Mouse (Mus musculus) olfactory bulb, adult 2 months (tissue): Measurements from ENCODE around the gene Zfp42. TPM values are rescaled to one million over a fixed set of nuclear protein-coding genes. Genes with fewer than 3 reads are reported as not detected.
"Not testable (repeated sequence)": the region's sequence is repeated elsewhere in the genome, so short reads cannot be mapped to it uniquely, and the experiment has no call there.

Experiments
- H3K27ac ChIP-seq: fragments of 200-500 bp; 2 replicates; pipeline ENCODE4 v1.5.1; 2012; ENCODE audit warnings: low read depth, low read length; ENCODE audit not compliant: insufficient read depth
- H3K4me1 ChIP-seq: fragments of 200-500 bp; 2 replicates; pipeline ENCODE4 v1.6.1; 2012; ENCODE audit warnings: low read length; ENCODE audit not compliant: control insufficient read depth, insufficient read depth
- H3K4me3 ChIP-seq: fragments of 200-500 bp; 2 replicates; pipeline ENCODE4 v1.5.1; 2012; ENCODE audit warnings: mild to moderate bottlenecking, low read depth, low read length, moderate library complexity; ENCODE audit not compliant: insufficient read depth
- CTCF ChIP-seq: fragments of 200-500 bp; IDR thresholded peaks from 2 replicates; pipeline ENCODE4 v1.5.1; 2012; ENCODE audit warnings: low read depth, mild to moderate bottlenecking, low read length, moderate library complexity; ENCODE audit not compliant: insufficient read depth
- POLR2A ChIP-seq: fragments of 200-500 bp; IDR thresholded peaks from 2 replicates; pipeline ENCODE4 v1.6.1; 2012; ENCODE audit warnings: mild to moderate bottlenecking, low read depth, low read length, moderate library complexity; ENCODE audit not compliant: insufficient read depth
- WGBS: fragments of 180-500 bp; shearing (Covaris S2); methylation state at CpG from one replicate; pipeline ENCODE4 v1.1.7; 2018; 5-methylcytosine and 5-hydroxymethylcytosine counted together
- polyA plus RNA-seq: library from polyadenylated mRNA; stranded (reverse); fragments of >200 nt; gene quantifications from 2 replicates; pipeline ENCODE4 v1.2.4, GENCODE M21; 2012; ENCODE audit warnings: low replicate concordance; ENCODE audit not compliant: missing spikeins, insufficient read depth, insufficient read length

Zfp42 gene
- not detected in 2 replicates for polyA plus RNA-seq

DNA sequence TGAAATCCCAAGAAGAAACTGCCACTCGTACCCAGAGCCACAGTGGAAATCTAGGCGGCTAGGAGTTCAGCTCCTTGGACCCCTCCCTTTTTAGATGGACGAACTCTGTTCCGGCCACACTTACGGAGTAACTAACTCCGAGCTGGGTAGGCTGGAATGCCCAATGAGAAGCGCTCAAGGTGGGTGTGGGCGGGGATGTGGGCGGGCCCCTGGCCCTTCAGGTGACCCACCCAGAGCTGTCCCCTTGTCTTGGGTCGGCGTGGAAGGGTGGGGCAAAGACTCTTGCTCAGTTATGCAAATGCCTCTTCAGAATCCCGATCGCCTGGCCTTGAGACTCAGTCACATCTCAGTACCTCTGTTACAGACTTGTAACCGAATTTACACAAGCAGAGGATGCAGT, at the start of gene Zfp42:
Gene Zfp42, minus strand, starts transcription at position 85 of the 400 bp plus-strand sequence.
- no peak within 1 kb of the TSS for H3K4me3 ChIP-seq
- no peaks in the 10 kb centered on the region for H3K4me1 ChIP-seq
- TF ChIP-seq CTCF, result no peak
- TF ChIP-seq POLR2A, result no peak
- WGBS, result 63% methylated on average over 14 of the region's 14 CpGs
- no peak within 1 kb of the TSS for H3K27ac ChIP-seq

DNA sequence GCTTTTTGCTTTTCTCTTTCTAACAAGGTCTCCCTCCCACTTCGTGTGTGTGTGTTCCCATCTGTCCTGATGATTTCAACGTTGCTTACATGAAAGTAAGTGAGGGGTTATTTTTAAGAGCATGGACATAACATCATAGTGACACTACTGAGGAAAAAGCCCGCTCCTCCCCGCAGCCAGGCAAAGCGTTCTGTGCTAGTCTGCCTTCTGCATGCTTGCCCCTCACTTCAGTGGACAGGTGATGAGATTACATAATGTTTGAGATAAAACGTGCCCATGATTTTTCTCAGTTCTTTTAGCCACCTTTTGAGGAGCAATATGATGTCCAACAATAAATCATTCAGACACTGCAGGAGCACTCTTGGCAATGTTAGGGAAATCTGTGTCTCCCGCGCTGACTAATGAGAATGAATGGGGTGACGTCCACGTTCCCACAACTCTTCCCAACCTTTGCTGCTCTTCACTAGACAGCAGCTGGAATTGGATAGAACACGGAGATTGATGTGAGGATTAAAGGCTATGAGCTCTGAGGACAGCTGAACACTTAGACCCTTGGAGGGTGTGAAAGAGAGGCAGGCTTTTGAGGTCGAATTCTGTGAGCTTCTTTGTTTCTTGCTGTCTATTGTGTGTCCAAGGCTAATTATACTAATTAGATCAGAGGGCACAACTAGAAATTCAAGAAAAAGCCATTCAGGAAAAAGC, 49.4 kb upstream of the Zfp42 start:
- no peak overlapping the region for H3K27ac ChIP-seq
- H3K4me1 ChIP-seq, result no peaks in the 10 kb centered on the region
- TF ChIP-seq CTCF, result no peak
- no peak for TF ChIP-seq POLR2A
- 44% methylated on average over 12 of the region's 12 CpGs for WGBS
- no peak overlapping the region for H3K4me3 ChIP-seq

DNA sequence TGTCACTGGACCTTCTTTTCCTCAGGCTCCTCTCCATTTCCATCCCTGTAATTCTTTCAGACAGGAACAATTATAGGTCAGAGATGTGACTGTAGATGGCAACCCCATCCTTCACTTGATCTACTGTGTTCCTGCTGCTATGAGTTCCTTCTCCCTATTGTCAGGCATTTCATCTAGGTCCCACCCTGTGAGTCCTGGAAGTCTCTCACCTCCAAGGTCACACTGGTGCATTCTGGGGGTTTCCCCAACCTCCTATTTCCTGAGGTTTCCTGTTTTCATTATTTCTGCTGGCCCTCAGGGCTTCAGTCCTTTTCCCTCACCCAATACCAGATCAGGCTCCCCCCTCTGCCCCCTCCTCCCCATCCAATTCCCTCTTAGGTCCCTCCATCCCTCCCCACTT, 45.5 kb upstream of the Zfp42 start:
- H3K4me3 ChIP-seq, H3K4me1 ChIP-seq, H3K27ac ChIP-seq: not testable (repeated sequence)

DNA sequence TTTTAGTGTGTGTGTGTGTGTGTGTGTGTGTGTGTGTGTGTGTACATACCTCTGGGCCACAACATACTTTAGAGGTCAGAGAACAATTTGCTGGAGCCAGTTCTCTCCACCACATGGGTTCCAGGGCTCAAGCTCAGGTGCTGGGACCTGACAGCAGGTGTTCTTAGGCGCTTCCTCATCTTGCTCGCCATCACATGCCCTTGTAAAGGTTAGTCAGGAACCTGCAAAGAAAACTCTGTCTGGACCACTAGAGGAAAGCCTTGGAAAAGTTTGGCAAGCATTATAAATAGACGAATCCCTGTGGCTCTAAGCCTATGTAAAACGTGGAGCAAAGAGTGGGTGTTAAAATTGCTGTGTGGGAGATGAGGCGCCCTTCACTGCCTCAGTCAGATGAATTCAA, 31.8 kb upstream of the Zfp42 start:
- 46% methylated on average over 5 of the region's 5 CpGs for WGBS
- no peak overlapping the region for H3K4me3 ChIP-seq
- peaks cover 2% of the 10 kb centered on the region; the same call in 1 of the 2 replicates for H3K4me1 ChIP-seq
- TF ChIP-seq POLR2A (no peak), CTCF (no peak)
- H3K27ac ChIP-seq, result no peak overlapping the region

DNA sequence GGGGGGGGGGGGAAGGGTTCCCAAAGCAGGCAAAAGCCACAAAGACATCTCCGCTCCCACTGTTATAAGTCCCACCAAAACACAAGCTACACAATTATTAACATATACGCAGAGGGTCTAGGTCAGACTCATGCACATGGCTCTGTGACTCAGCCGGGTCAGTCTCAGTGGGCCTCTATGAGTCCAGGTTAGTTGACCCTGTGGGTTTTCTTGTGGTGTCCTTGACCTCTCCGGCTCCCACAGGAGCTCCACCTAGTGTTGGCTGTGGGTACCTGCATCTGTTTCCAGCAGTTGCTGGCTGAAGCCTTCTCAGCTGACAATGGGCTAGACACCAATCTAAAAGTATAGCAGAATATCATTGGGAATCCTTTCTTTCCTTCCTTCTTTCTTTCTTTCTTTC, 26.7 kb upstream of the Zfp42 start:
- TF ChIP-seq POLR2A (no peak), CTCF (no peak)
- no peak overlapping the region for H3K4me3 ChIP-seq
- H3K27ac ChIP-seq, result no peak overlapping the region
- H3K4me1 ChIP-seq, result peaks cover under 1% of the 10 kb centered on the region; the same call in 1 of the 2 replicates
- 77% methylated on average over 4 of the region's 4 CpGs for WGBS

DNA sequence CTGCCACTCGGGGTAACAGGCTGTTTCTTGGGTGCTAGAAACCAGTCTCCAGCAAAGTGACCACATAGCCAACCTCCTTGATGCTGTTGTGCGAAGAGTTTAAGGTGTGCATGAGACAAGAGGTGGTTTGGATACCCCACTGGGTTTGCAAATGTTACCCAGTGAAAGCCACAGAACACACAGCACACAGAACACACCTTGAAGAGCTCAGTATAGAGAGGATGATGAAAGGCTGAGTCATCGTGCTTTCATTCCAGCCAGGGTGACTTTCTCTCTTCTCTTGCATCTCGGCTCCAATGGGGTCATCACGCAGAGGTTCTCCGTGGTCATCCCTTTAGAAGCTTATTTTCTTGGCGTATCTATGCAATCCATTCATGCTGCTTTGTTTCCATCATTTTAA, 24.9 kb upstream of the Zfp42 start:
- Histone ChIP-seq H3K27ac (no peak overlapping the region), H3K4me1 (no peaks in the 10 kb centered on the region), H3K4me3 (no peak overlapping the region)
- TF ChIP-seq POLR2A (no peak), CTCF (no peak)
- 95% methylated on average over 7 of the region's 7 CpGs for WGBS

DNA sequence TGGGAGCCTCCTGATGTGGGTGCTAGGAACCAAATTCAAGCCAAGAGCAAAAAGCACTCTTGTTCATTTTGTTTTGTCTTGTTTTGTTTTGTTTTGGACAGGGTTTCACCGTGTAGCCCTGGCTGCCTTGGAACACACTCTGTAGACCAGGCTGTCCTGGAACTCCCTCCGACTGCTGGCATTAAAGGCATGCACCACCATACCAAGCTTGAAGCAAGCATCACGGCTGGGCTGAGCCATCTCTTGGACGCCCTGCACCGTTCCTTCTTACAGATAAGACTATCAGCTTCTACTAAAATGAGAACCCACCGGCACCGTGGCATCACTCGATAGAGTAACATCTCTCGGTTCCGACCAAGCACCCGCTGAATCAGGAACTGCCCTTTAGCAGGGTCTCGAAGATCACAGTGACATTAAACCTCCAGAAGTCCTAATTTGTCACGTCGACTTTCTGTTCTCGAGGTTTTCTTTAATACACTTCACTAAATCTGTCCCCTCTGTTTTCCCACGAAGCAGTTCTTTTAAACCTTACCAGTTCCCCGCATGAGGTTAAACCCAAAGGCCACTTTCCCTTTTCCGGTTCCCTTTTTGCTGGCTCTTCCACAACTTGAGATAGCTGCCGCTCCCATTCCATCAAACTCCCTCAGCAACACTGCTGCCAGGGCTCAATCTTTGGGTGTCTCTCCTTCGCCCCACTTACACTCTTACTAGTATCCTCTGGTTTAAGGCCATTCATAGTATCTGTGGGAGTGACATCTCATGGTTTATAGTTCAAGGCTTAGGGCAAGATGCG, 23.3 kb upstream of the Zfp42 start:
- Histone ChIP-seq H3K27ac (no peak overlapping the region), H3K4me3 (no peak overlapping the region), H3K4me1 (no peaks in the 10 kb centered on the region)
- no peak for TF ChIP-seq POLR2A
- 94% methylated on average over 21 of the region's 21 CpGs for WGBS

DNA sequence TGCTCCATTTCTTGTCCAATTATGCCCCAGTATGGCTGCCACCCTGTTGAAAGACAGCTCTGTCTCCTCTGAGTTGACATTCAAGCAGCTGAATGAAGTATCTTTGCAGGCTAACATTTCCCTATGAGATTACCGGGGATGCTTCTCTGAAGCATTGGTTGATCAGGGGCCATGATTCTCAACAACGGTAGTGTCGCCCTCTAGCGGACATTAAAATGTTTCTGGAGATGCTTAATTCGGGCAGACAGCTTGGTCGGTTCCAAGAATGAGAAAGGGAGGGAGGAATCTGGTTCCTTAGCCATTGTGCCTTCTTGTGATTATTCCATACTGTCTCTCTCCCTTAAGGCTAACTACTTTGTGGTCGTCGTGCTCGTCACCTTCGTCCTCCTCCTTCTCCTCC, 21.9 kb upstream of the Zfp42 start:
- Histone ChIP-seq H3K4me3 (no peak overlapping the region), H3K4me1 (no peaks in the 10 kb centered on the region), H3K27ac (no peak overlapping the region)
- 87% methylated on average over 10 of the region's 10 CpGs for WGBS
- TF ChIP-seq CTCF (no peak), POLR2A (no peak)

DNA sequence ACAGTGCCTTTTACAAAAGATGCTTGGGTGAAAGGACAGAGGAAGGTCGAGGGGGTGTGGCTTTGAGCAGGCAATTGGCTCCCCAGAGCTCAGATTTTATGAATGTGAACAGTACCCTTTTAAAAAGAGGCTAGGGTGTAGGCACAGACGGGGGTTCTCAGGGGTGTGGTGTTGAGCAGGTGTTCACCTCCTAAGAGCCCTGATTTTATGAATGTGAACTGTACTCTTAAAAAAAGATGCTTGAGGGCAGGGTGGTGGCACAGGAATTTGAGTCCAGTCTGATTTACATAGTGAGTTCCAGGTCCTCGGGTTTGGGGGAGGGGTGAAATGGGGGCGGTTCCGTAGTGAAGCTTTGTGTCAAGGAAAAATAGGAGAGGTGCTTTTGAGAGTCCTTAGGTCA, 14.0 kb upstream of the Zfp42 start:
- Histone ChIP-seq H3K4me1 (no peaks in the 10 kb centered on the region), H3K4me3 (no peak overlapping the region), H3K27ac (no peak overlapping the region)
- no peak for TF ChIP-seq POLR2A
- TF ChIP-seq CTCF, result no peak
- WGBS, result 83% methylated on average over 5 of the region's 5 CpGs

DNA sequence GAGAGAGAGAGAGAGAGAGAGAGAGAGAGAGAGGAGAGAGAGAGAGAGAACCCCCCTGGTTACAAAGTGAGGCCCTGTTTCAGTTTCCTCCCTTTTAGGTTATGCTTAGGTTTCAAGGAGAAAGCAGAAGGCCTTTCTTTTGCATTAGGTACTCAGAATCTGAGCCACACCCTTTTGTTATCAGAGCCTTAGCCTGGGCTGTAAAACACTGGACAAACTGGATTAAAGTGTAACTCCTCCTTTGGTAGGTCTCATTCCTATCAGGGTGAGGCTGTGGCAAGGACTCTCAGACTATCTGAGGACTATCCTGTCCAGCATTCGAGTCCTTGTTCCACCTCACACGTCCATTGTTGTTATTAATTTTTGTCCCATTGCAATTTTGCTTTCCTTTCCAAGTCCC, 1.4 kb upstream of the Zfp42 start:
- Histone ChIP-seq H3K4me1 (no peaks in the 10 kb centered on the region), H3K4me3 (no peak overlapping the region), H3K27ac (no peak overlapping the region)
- no peak for TF ChIP-seq POLR2A
- no peak for TF ChIP-seq CTCF
- 90% methylated on average over 2 of the region's 2 CpGs for WGBS
